Mouse (Mus musculus): ENCODE data around the gene Klhdc3.
A peak's percentile ranks its signal among the peaks of the same experiment; 100 is the strongest.

The Klhdc3 gene

DNA sequence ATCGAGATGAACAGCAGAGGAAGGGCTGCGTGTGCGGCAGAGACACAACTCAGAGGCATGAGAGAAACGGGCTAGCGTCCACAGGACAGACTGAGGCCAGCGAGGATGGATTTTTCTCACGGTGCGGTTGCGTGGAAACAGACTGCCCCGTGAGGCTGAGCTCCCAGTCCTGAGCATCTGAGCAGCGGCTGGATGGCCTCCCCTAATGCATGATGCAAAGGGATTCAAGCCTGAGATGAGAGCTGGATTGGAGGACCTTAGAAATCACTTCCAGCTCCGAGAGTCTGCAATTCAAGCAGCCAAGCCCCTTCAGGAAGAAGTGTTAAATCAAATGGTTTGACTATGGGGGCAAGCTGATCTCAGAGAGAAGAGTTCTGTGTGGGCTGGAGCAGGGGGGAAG is 20.8 kb upstream of the Klhdc3 start:
- DNase-seq = no peak

GRCm38 (mm10) chr17:46699912-46700311 is 19.2 kb upstream of the Klhdc3 start:
- no peak for DNase-seq

DNA sequence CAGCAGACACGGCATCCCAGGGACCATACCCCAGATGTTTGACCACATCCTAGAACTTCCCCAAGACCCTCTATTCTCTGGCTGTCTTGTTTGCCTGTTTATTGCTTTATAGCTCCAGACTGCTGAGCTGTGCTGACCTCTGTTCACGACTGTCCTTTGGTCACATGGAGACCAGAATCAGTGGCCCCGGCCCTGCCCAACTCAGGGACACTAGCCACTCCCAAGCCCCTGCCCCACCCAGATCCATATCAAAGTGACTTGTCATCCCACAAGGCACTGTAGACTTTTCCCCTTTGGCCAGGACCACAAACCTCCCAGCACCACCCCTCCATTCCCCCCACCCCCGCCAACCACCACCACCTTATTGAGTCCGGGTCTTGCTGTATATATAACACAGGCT is 18.5 kb upstream of the Klhdc3 start:
- no peak for DNase-seq

DNA sequence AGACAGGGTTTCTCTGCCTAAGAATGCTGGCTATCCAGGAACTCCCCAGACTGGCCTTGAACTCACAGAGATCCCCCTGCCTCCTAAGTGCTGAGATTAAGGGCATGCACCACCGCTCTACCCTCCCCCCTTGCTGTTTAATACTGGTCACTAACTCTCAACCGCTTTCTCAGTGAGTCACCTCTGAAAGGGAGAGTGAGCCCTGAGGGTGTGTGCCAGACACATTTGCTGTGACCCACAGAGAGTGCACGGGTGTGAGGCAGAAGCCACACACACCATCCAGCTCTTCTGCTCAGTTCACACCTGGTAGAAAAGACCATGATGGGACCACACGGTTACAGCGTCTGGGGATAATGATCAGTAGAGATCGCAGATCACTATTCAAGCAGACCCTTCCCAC is 17.8 kb upstream of the Klhdc3 start:
- no peak for DNase-seq

GRCm38 (mm10) chr17:46694517-46695063 is 13.9 kb upstream of the Klhdc3 start:
- DNase-seq = no peak

DNA sequence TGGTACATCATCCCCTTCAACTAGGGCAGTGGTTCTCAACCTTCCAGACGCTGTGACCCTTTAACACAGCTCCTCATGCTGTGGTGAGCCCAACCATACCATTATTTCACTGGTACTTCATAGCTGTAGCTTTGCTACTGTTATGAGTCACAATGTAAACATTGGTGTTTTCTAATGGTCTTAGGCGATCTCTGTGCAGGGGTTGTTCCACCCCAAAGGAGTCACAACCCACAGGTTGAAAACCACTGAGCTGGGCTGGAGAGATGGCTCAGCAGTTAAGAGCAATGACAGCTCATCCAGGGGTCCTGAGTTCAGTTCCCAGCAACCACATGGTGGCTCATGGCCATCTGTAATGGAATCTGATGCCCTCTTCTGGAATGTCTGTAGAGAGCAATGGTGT is 10.7 kb upstream of the Klhdc3 start:
- no peak for DNase-seq

DNA sequence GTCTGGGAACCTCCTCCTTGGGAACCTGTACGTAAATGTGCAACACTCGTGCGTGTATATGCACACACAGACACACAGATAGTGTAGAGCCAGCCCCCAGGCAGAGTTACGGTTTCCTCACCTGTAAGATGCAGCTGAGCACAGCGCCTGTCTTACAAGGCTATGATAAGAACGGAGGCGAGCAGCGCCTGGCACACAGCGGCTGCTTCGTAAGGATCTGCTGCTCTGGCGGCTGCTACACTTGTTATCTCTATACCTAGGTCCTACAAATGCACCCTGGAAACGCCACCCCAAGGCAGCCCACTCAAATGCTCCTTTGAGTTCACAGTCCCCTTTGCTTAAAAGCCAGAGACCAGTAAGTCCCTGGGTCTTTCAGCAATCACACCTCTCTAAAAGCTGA is 10.0 kb upstream of the Klhdc3 start:
- no peak for DNase-seq

DNA sequence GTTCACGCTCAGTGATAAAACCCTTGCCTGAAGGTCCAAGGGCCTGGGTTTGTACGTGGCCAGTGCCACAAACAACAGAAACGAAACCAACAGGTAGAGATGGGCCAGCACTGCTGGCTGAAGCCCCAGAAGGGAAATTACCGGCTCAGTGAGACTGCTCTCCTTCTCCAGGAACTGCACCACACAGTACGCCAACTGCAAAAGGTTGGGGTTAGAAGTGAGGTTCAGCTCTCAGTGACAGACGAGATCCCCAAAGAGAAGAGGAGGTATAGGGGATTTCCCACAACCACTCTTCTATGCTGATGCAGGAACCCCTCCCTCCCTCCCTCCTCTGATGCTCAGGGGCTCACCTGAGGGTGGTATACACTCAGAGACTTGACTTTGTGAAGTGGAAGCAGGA is 5.2 kb upstream of the Klhdc3 start:
- no peak for DNase-seq

DNA sequence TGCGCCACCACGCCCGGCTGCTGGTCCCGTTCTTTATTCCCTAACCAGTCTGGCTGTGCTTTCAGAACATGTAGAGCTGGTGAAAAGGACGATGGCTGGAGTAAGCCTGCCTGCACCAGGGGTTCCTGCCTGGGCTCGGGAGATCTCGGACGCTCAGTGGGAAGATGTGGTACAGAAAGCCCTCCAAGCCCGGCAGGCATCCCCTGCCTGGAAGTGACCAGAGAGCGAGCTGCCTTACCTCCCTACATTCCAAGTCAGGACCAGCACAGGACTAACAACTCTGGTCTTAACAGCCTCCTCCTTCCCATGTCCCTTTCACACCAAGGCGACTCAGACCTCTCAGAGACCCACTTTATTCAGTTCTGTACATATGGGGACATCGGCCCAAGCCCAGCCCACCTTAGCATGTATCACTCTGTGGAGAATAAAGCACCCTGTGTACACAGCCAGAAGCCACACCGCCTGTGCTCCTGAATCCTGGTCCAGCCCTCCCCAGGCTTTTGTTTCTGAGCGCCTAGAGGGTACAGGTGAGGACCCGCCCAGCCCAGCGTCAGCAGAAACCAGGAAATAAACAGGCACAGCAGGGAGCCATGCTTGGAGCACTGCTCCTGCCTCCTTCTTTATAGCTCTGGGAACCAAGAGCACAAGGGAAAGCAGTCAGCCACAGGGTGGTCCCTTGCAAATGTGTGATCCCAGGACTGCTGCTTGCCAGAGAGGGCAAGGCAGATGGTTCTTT is 2.1 kb upstream of the Klhdc3 start:
- DNase-seq = no peak

DNA sequence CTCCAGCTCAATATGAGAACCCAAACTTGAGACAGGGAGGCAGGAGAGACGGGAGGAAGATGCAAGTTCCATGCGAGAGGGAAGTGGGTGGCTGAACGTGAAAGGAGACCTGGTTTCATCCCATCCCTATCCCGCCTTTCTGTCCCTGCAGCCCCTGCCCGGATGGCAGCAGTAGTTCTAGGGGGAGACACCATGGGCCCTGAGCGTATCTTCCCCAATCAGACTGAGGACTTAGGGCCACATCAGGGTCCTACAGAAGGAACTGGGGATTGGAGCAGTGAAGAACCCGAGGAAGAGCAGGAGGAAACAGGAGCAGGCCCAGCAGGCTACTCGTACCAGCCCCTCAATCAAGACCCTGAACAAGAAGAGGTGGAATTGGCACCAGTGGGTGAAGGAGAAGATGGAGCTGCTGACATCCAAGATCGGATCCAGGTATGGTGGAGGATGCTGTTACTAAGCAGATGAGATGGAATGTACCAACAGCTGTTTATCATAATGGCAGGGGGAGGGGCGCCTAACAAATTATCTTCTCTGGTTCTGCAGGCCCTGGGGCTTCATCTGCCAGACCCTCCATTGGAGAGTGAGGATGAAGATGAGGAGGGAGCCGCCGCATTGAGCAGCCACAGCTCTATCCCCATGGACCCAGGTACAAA is 878 bp upstream of the Klhdc3 start:
- no peak for DNase-seq

DNA sequence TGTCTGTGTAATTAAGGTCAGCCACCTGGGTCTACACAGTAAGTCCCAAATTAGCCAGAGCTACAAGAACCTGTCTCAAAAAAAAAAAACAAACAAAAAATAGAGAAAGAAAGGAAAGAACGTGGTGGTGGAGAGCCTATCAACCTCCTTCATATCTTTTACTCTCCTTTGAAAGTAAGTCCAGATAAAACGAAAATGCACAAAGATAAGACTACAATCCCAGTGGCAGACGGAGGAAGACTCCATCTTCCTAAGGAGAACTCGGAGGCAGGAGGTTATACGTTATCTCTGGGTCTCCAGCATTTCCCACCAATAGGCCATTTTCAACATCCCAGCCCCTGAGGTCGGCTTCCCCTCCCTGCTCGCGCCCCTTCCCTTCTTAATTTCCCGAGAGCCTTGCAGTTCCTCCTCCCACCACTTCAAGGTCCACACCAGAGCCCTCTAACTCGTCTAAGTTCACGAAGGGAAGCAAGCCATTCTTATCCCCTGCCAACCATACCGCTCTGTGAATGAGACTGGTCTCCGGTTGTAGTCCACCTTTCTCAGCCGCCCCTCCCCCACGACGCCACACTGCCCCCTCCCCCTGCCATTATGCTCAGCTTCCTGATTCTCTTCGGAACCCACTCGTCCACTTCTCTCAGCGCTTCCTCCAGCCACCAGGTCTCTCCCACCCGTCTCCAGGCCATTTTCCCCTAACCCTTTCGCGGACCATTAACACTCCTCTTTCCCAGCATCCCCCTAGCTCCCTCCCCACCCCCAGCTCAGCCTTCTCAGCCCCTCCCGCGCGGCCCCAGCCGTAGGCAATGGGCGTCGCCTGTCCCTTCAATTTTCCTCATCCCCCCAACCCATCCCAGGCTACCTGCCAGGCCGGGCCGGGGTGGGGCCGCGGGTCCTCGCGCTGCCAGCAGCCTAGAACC is 613 bp downstream of the Klhdc3 start:
- DNase-seq = peak; percentile 69

- DNase-seq = no peak
Observed at GRCm38 (mm10) chr17:46678911-46679310, 1.8 kb downstream of the Klhdc3 start.

- no peak for DNase-seq
Observed at GRCm38 (mm10) chr17:46678416-46678815, 2.3 kb downstream of the Klhdc3 start, which contains the start of gene Mea1. Gene Mea1 (plus strand): TSS chr17:46678793.

DNA sequence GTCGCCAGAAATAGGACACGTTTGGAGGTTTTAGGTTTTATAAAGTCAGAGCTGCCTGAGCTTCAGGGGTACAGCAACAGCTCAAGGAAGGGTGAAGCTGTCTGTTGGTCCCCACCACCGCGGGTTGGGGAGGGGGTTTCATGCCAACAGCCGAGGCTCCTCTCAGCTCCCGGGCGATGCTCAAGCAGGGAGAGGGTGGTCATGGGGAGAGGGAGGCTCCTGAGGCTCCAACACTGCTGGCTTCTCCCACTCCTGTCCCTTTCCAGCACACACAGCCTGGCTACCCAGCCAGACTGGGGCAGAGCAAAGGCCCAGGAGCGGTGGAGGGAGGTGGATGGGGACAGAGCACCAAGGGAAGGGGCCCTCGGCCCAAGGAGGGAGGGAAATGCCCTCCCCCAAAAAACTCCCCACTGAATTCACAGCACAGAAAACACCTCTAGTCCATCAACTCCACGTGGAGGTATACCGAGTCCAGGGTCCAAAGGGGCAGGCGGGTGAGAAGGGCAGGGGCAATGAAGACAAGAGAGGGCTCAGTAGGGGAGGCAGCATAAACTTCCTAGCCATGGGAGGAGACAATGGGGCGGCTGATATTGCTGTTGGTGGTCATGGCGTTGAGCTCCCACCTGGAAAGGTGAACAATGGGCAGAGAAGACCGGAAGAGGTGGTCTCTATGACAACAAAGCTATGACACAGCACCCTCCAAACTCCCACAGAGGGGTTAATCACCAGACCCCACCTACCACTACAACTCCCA is 6.0 kb downstream of the Klhdc3 start:
- no peak for DNase-seq

DNA sequence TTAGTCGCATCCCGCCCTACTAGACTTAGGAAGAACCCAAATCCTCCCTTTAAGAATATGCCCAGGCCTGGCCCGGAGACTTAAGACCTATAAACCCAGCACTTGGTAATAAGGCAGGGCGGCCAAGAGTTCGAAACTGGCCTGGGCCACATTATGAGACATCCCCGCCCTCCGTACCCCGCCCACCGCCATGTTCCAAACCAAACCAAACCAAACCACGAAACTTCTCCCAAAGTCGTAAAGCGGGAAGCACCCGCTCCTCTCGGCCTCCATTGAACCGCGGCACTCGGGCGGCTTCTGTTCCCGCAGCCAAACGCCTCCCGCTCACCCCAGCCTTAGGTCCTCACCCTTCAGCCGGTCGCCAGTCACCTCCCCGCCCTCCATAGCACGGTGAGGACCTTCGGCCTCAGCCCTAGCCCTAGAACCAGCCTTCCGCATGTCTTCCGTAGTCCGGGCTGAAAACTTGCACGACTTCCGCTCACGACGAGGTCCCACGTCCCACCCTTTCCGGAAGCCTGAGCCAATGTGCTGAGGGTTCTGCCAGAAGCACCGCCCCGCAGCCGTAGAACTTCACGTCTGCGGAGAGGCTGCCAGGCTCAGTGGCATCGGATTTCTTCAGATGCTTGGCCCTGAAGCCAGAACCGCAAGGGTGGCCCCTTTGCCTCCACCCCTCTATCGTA is 6.7 kb downstream of the Klhdc3 start, which contains the start of gene Rrp36:
TSS of gene Rrp36 (minus strand) at position 503 of the 680 bp plus-strand sequence.
- peak; percentile 88 for DNase-seq

DNA sequence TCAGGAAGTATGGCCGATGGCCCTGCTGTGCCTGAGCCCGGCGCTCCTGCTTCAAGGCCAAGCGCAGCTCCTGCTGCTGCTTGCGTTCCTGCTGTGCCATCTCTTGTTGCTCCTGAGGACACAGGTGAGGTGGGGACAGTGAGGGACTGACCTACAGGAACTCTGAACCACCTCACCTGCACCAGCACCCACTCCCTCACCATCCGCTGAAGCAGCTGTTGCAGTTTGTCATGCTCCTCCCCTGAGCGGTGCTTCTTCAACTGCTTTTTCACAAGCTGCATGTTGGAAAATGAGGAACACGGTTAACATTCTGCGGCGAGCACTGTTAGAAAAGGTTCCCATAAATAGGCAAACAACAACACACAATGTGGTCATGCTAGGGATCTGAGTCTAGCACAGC is 10.8 kb downstream of the Klhdc3 start:
- no peak for DNase-seq

GRCm38 (mm10) chr17:46667712-46668111 is 13.0 kb downstream of the Klhdc3 start:
- no peak for DNase-seq

GRCm38 (mm10) chr17:46662730-46663129 is 18.0 kb downstream of the Klhdc3 start:
- no peak for DNase-seq

DNA sequence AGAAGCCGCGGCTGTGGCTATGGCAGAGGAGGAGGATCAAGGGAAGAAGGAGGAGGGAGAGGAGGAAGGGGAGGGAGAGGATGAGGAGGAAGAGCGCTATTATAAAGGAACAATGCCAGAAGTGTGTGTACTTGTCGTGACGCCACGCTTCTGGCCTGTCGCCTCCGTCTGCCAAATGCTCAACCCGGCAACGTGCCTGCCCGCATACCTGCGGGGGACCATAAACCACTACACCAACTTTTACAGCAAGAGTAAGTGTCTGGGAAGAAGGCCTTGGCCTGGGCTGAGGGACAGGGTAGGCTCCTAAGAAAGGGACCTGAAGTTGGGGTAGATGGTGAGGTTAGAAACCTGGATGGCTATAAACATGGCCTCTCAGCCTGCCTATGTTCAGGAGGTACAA is 18.7 kb downstream of the Klhdc3 start:
- no peak for DNase-seq

- DNase-seq = no peak
Observed at GRCm38 (mm10) chr17:46661351-46661750, 19.4 kb downstream of the Klhdc3 start.

DNA sequence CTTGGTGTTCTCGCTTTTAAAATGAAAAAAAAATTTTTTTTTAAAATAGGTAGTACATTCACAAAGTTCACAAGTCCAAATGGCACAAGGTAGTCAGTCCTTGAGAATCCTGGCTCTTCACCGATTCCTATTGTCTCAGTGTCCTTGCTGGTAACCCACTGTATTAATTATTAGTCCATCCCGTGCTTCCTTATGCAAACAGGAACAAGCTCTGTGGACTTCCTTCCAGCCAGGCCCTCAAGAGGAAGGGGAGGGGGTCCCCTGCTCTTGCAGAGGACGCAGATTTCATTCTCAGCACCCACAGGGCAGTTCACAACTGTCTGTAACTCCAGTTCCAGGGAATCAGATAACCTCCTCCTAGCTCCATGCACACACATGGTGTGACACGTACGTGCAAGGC is 24.7 kb downstream of the Klhdc3 start:
- no peak for DNase-seq

Data from right cerebral cortex, postnatal 14 days (tissue).